Mouse (Mus musculus): Measurements from ENCODE around the gene Ccdc149. TPM values are rescaled to one million over a fixed set of nuclear protein-coding genes. Genes with fewer than 3 reads are reported as not detected.

Ccdc149 gene
- total and polyA plus RNA-seq, 3 experiments, result 3.0 to 7.4 (median 7.2) TPM

- Histone ChIP-seq H3K27me3 (ENCODE audit: control insufficient read depth, insufficient read depth, low read length) (no peaks in the 10 kb centered on the region), H3K9ac (ENCODE audit: low read depth, low read length) (peak overlapping the region; percentile 4), H3K36me3 (ENCODE audit: control insufficient read depth, insufficient read depth, low read length) (no peaks in the 10 kb centered on the region), H3K79me2 (replicated peaks; ENCODE audit: control insufficient read depth, insufficient read depth, low read length) (no peaks in the 10 kb centered on the region), H3K4me3 (peak overlapping the region; percentile 49), H3K4me1 (ENCODE audit: control insufficient read depth, insufficient read depth, low read length) (peaks cover 1% of the 10 kb centered on the region; the same call in 1 of the 2 replicates), H3K27ac (peak overlapping the region; percentile 81)
- TF ChIP-seq CTCF (IDR thresholded peaks at IDR 0.05) (no peak), EP300 (IDR thresholded peaks at IDR 0.05; ENCODE audit: insufficient read depth, low read depth, low read length) (no peak), POLR2A (IDR thresholded peaks at IDR 0.05; ENCODE audit: insufficient read depth, low read depth, low read length) (no peak)
- intact Hi-C loops (cut with DNase I), result loop anchor here (1.0 kb wide), 1 partner anchor 38 kb away; no protein-coding TSS in a partner anchor
- 6% methylated on average over 7 of the region's 7 CpGs for WGBS
- DNase-seq, result peak in 1 of 2 experiments; percentile 11
Observed at GRCm38 (mm10) chr5:52476826-52477225, 5.5 kb upstream of the Ccdc149 start.

GRCm38 (mm10) chr5:52476292-52476701, 5.0 kb upstream of the Ccdc149 start:
- Histone ChIP-seq H3K27me3 (ENCODE audit: control insufficient read depth, insufficient read depth, low read length) (no peaks in the 10 kb centered on the region), H3K36me3 (ENCODE audit: control insufficient read depth, insufficient read depth, low read length) (no peaks in the 10 kb centered on the region), H3K27ac (peak overlapping the region; percentile 81), H3K4me1 (ENCODE audit: control insufficient read depth, insufficient read depth, low read length) (peaks cover 3% of the 10 kb centered on the region; the same call in 1 of the 2 replicates), H3K9ac (ENCODE audit: low read depth, low read length) (peak overlapping the region; percentile 42), H3K4me3 (peak overlapping the region; percentile 49), H3K79me2 (replicated peaks; ENCODE audit: control insufficient read depth, insufficient read depth, low read length) (no peaks in the 10 kb centered on the region)
- intact Hi-C loops (cut with DNase I), result loop anchor here (1.0 kb wide), 1 partner anchor 39 kb away; no protein-coding TSS in a partner anchor
- peak; percentile 53; the same call in 1 of the 2 replicates for TF ChIP-seq POLR2A (IDR thresholded peaks at IDR 0.05; ENCODE audit: insufficient read depth, low read depth, low read length)
- TF ChIP-seq EP300 (IDR thresholded peaks at IDR 0.05; ENCODE audit: insufficient read depth, low read depth, low read length), result peak; percentile 59; the same call in 1 of the 2 replicates
- peak; percentile 29; the same call in 1 of the 2 replicates for TF ChIP-seq CTCF (IDR thresholded peaks at IDR 0.05)
- WGBS, result under 1% methylated on average over 23 of the region's 23 CpGs
- DNase-seq, result peak; percentile 90 to 92

DNA sequence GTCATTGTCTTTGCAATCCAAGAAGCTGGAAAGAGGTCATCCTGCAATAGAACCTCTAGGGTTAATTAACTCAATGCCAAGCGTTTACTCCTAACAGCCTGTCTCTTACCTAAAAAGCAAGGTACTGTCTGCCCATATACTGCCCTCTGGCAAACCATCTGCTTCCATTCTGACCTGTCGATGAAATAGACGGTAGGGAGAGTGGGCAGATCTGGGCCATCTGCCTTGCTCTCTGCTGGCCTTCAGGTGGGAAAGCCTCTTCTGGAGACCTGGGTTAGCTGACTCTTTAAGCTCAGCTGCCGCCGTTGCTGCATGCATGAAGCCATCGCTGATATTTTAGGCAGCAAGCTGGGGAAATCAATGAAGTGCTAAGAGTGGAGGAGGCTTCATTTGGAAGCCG, 2.7 kb upstream of the Ccdc149 start:
- no peak for DNase-seq
- Histone ChIP-seq H3K9ac (ENCODE audit: low read depth, low read length) (no peak overlapping the region), H3K79me2 (replicated peaks; ENCODE audit: control insufficient read depth, insufficient read depth, low read length) (no peaks in the 10 kb centered on the region), H3K4me1 (ENCODE audit: control insufficient read depth, insufficient read depth, low read length) (peaks cover 3% of the 10 kb centered on the region; the same call in 1 of the 2 replicates), H3K27ac (no peak overlapping the region), H3K36me3 (ENCODE audit: control insufficient read depth, insufficient read depth, low read length) (no peaks in the 10 kb centered on the region), H3K4me3 (no peak overlapping the region), H3K27me3 (ENCODE audit: control insufficient read depth, insufficient read depth, low read length) (no peaks in the 10 kb centered on the region)
- 94% methylated on average over 7 of the region's 7 CpGs for WGBS
- intact Hi-C loops (cut with DNase I), result loop anchor here (5.0 kb wide), 1 partner anchor 282 kb away; the partner anchor contains the start of gene Dhx15
- TF ChIP-seq POLR2A (IDR thresholded peaks at IDR 0.05; ENCODE audit: insufficient read depth, low read depth, low read length), result no peak
- TF ChIP-seq EP300 (IDR thresholded peaks at IDR 0.05; ENCODE audit: insufficient read depth, low read depth, low read length), result no peak
- no peak for TF ChIP-seq CTCF (IDR thresholded peaks at IDR 0.05)

GRCm38 (mm10) chr5:52470551-52470950, 770 bp downstream of the Ccdc149 start:
- Histone ChIP-seq H3K4me3 (peak overlapping the region; percentile 89), H3K9ac (ENCODE audit: low read depth, low read length) (peak overlapping the region; percentile 100), H3K27me3 (ENCODE audit: control insufficient read depth, insufficient read depth, low read length) (no peaks in the 10 kb centered on the region), H3K79me2 (replicated peaks; ENCODE audit: control insufficient read depth, insufficient read depth, low read length) (no peaks in the 10 kb centered on the region), H3K36me3 (ENCODE audit: control insufficient read depth, insufficient read depth, low read length) (no peaks in the 10 kb centered on the region), H3K27ac (no peak overlapping the region), H3K4me1 (ENCODE audit: control insufficient read depth, insufficient read depth, low read length) (peaks cover 1% of the 10 kb centered on the region; the same call in 1 of the 2 replicates)
- intact Hi-C loops (cut with DNase I), result loop anchor here (5.0 kb wide), 1 partner anchor 278 kb away; the partner anchor contains the start of gene Dhx15
- WGBS, result 72% methylated on average over 5 of the region's 5 CpGs
- TF ChIP-seq CTCF (IDR thresholded peaks at IDR 0.05) (no peak), POLR2A (IDR thresholded peaks at IDR 0.05; ENCODE audit: insufficient read depth, low read depth, low read length) (no peak), EP300 (IDR thresholded peaks at IDR 0.05; ENCODE audit: insufficient read depth, low read depth, low read length) (no peak)
- no peak for DNase-seq

GRCm38 (mm10) chr5:52467841-52468240, 3.5 kb downstream of the Ccdc149 start:
- intact Hi-C loops (cut with DNase I), result no loop called here

DNA sequence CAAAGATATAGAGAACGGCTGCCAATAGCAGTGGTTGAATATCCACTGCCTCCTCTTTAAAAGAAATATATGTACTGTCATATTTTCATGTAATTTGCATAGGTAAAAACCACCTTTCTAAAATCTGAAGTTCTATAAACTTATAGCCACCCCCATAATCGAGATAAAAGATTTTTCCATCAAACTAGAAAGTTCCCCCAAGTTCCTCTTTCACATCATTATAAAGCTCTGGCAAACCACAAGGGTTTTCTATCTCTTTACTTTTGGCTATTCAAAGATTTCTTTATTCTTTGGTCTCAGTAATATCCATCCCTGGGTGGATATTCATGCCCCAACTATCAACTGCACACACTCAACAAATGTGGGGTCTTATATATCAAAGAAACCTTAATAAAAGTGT, 8.9 kb downstream of the Ccdc149 start:
- H3K9ac ChIP-seq (ENCODE audit: low read depth, low read length), result no peak overlapping the region
- no peak overlapping the region for H3K27ac ChIP-seq
- TF ChIP-seq EP300 (IDR thresholded peaks at IDR 0.05; ENCODE audit: insufficient read depth, low read depth, low read length), result no peak
- TF ChIP-seq CTCF (IDR thresholded peaks at IDR 0.05), result no peak
- TF ChIP-seq POLR2A (IDR thresholded peaks at IDR 0.05; ENCODE audit: insufficient read depth, low read depth, low read length), result no peak
- no peaks in the 10 kb centered on the region for H3K27me3 ChIP-seq (ENCODE audit: control insufficient read depth, insufficient read depth, low read length)
- H3K79me2 ChIP-seq (replicated peaks; ENCODE audit: control insufficient read depth, insufficient read depth, low read length), result no peaks in the 10 kb centered on the region
- no peaks in the 10 kb centered on the region for H3K4me1 ChIP-seq (ENCODE audit: control insufficient read depth, insufficient read depth, low read length)
- H3K36me3 ChIP-seq (ENCODE audit: control insufficient read depth, insufficient read depth, low read length), result no peaks in the 10 kb centered on the region
- intact Hi-C loops (cut with DNase I), result no loop called here
- DNase-seq, result no peak
- no peak overlapping the region for H3K4me3 ChIP-seq
- 82% methylated on average over 2 of the region's 2 CpGs for WGBS

More at GRCm38 (mm10) chr5:52467841-52468240, 3.5 kb downstream of the Ccdc149 start:
- Histone ChIP-seq H3K4me1 (ENCODE audit: control insufficient read depth, insufficient read depth, low read length) (peaks cover 1% of the 10 kb centered on the region; the same call in 1 of the 2 replicates), H3K9ac (ENCODE audit: low read depth, low read length) (no peak overlapping the region), H3K27me3 (ENCODE audit: control insufficient read depth, insufficient read depth, low read length) (no peaks in the 10 kb centered on the region), H3K36me3 (ENCODE audit: control insufficient read depth, insufficient read depth, low read length) (no peaks in the 10 kb centered on the region), H3K27ac (no peak overlapping the region), H3K4me3 (no peak overlapping the region), H3K79me2 (replicated peaks; ENCODE audit: control insufficient read depth, insufficient read depth, low read length) (no peaks in the 10 kb centered on the region)
- 96% methylated on average over 3 of the region's 3 CpGs for WGBS
- no peak for DNase-seq
- TF ChIP-seq EP300 (IDR thresholded peaks at IDR 0.05; ENCODE audit: insufficient read depth, low read depth, low read length) (no peak), CTCF (IDR thresholded peaks at IDR 0.05) (no peak), POLR2A (IDR thresholded peaks at IDR 0.05; ENCODE audit: insufficient read depth, low read depth, low read length) (no peak)

Data from heart, adult 2 months (tissue).